Mouse (Mus musculus): Measurements from ENCODE around the gene Phlda3.

DNA sequence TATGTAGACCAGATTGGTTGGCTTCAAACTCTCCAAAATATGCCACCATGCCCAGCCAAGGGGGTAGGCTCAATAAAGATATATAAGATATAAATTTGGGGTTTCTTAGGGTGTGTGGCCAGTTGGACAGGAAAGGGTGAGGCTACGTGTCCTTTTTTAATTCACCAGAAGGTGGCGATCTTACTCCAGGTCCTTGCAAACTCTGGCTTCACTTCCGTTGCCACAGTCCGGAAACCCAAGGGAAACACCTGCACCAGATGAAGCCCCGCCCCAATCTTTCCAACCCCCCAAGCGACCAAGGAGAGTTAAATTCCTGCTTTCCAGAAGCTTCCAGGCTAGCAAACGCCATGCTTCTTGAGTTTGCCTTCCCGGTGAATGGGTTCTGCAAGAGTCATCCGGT lies 46.4 kb upstream of the Phlda3 start:
- no peak for TF ChIP-seq POLR2A (IDR thresholded peaks at IDR 0.05; ENCODE audit: low read depth, low read length)
- TF ChIP-seq CTCF (conservative IDR thresholded peaks at IDR 0.05; ENCODE audit: insufficient read depth, insufficient read length, low read depth, low read length): peak; percentile 82

Measured in kidney, adult 2 months (tissue).